Comparison of ENCODE assay signal across 9 mouse cellular contexts in genomic region chr11:90167771-90168170, GRCm38 (mm10). TPM values are rescaled to one million over a fixed set of nuclear protein-coding genes. Genes with fewer than 3 reads are reported as not detected.
DNase-seq lines count a peak whose midpoint lies in the region; ATAC-seq and TF ChIP-seq lines count a peak whose summit lies in the region.
"Had no signal": no experiment of that assay in that cellular context is flagged by ENCODE, and none has a peak within 500 bp of the region (broad histone marks: within the 10 kb centered on the region; RNA-seq: fewer than 3 reads in every experiment).

No protein-coding gene starts in this region.

- H3K27me3 ChIP-seq in kidney, postnatal 0 days (ENCODE audit: insufficient read depth, low read length), result no peaks in the 10 kb centered on the region
- peaks cover 5% of the 10 kb centered on the region; the same call in 1 of the 2 replicates for H3K27me3 ChIP-seq in kidney, embryonic 15.5 days
- peaks cover 15% of the 10 kb centered on the region for H3K27me3 ChIP-seq in C2C12 (ENCODE audit: control insufficient read depth, insufficient read depth, insufficient read length)
- no peaks in the 10 kb centered on the region for H3K27me3 ChIP-seq in stomach, postnatal 0 days (ENCODE audit: control insufficient read depth, insufficient read depth, low read length)
- H3K27me3 ChIP-seq: embryonic facial prominence, embryonic 15.5 days had no signal

- no peak overlapping the region for H3K4me3 ChIP-seq in kidney, postnatal 0 days (replicated peaks; ENCODE audit: low read depth, low read length)
- no peak overlapping the region for H3K4me3 ChIP-seq in kidney, embryonic 15.5 days (replicated peaks)
- no peak overlapping the region for H3K4me3 ChIP-seq in C2C12 (ENCODE audit: insufficient read depth, poor library complexity, severe bottlenecking)
- H3K4me3 ChIP-seq in stomach, postnatal 0 days (ENCODE audit: low read depth, low read length), result no peak overlapping the region
- H3K4me3 ChIP-seq: embryonic facial prominence, embryonic 15.5 days had no signal

- peak; percentile 60 for DNase-seq in kidney, postnatal 0 days (ENCODE audit: low spot score)
- peak; percentile 53 for DNase-seq in MEL-GATA-1-ER (ENCODE audit: extremely low read depth, low read depth)
- DNase-seq in stomach, postnatal 0 days (ENCODE audit: low spot score), result peak; percentile 35
- no peak for DNase-seq in spleen, adult 12 weeks (ENCODE audit: low spot score)
- DNase-seq in frontal cortex, postnatal 14 days (ENCODE audit: low spot score in 2 of 2), result no peak

- no peak for ATAC-seq in kidney, postnatal 0 days (replicated peaks; ENCODE audit: low FRiP score, low read depth)
- ATAC-seq in kidney, embryonic 15.5 days (replicated peaks; ENCODE audit: low FRiP score), result no peak
- ATAC-seq in hematopoietic stem cell, adult 5-6 weeks (replicated peaks in 1 of 2; ENCODE audit: insufficient read depth in 1 of 2, low FRiP score in 2 of 2, low TSS enrichment in 1 of 2, low read depth in 1 of 2, poor library complexity in 2 of 2, severe bottlenecking in 2 of 2), result peak; percentile 46 to 74; a peak in 2 of 4 replicates
- no peak for ATAC-seq in stomach, postnatal 0 days (ENCODE audit: low FRiP score, low TSS enrichment)

- no peaks in the 10 kb centered on the region for H3K79me3 ChIP-seq in C2C12 (ENCODE audit: low read depth)

- H3K4me2 ChIP-seq in kidney, postnatal 0 days (ENCODE audit: low read length), result no peak overlapping the region
- no peak overlapping the region for H3K4me2 ChIP-seq in kidney, embryonic 15.5 days
- H3K4me2 ChIP-seq in stomach, postnatal 0 days (replicated peaks; ENCODE audit: low read depth), result no peak overlapping the region
- H3K4me2 ChIP-seq: embryonic facial prominence, embryonic 15.5 days had no signal

- TF ChIP-seq CTCF in kidney, postnatal 0 days (IDR thresholded peaks at IDR 0.05; ENCODE audit: low read depth), result peak; percentile 70
- peak; percentile 12 for TF ChIP-seq CTCF in C2C12 (IDR thresholded peaks at IDR 0.05; ENCODE audit: control insufficient read depth, insufficient read depth, insufficient read length)
- TF ChIP-seq CTCF in stomach, postnatal 0 days (IDR thresholded peaks at IDR 0.05; ENCODE audit: low read depth), result peak; percentile 71

- no peaks in the 10 kb centered on the region for H3K36me3 ChIP-seq in kidney, postnatal 0 days (ENCODE audit: insufficient read depth, low read length)
- no peaks in the 10 kb centered on the region for H3K36me3 ChIP-seq in kidney, embryonic 15.5 days
- H3K36me3 ChIP-seq in C2C12 (ENCODE audit: control insufficient read depth, insufficient read depth), result no peaks in the 10 kb centered on the region
- no peaks in the 10 kb centered on the region for H3K36me3 ChIP-seq in stomach, postnatal 0 days (ENCODE audit: control insufficient read depth, insufficient read depth, low read length)
- H3K36me3 ChIP-seq: embryonic facial prominence, embryonic 15.5 days had no signal

- no peak for TF ChIP-seq EP300 in stomach, postnatal 0 days (optimal IDR thresholded peaks at IDR 0.05)

- H3K4me1 ChIP-seq in kidney, postnatal 0 days (replicated peaks; ENCODE audit: insufficient read depth, low read length), result 0 out of 2 replicates have a peak, but pooled peaks cover 3% of the 10 kb centered on the region
- no peaks in the 10 kb centered on the region for H3K4me1 ChIP-seq in kidney, embryonic 15.5 days
- no peaks in the 10 kb centered on the region for H3K4me1 ChIP-seq in stomach, postnatal 0 days (replicated peaks; ENCODE audit: control insufficient read depth, insufficient read depth)

- H3K9ac ChIP-seq in kidney, postnatal 0 days (ENCODE audit: low read depth, low read length), result no peak overlapping the region
- H3K9ac ChIP-seq in kidney, embryonic 15.5 days, result no peak overlapping the region
- no peak overlapping the region for H3K9ac ChIP-seq in stomach, postnatal 0 days (ENCODE audit: low read length)
- H3K9ac ChIP-seq: embryonic facial prominence, embryonic 15.5 days had no signal

- WGBS in kidney, postnatal 0 days, result 34% methylated on average over 6 of the region's 6 CpGs
- 34% methylated on average over 6 of the region's 6 CpGs for WGBS in kidney, embryonic 15.5 days
- WGBS in stomach, postnatal 0 days, result 31% methylated on average over 6 of the region's 6 CpGs

- no peak overlapping the region for H3ac ChIP-seq in C2C12 (ENCODE audit: control insufficient read depth, insufficient read length, low read depth)

- no peaks in the 10 kb centered on the region for H3K79me2 ChIP-seq in C2C12 (ENCODE audit: control insufficient read depth, insufficient read depth)

- no peaks in the 10 kb centered on the region for H3K9me3 ChIP-seq in kidney, postnatal 0 days (replicated peaks; ENCODE audit: low read length)
- H3K9me3 ChIP-seq in kidney, embryonic 15.5 days (replicated peaks), result no peaks in the 10 kb centered on the region
- H3K9me3 ChIP-seq in stomach, postnatal 0 days (ENCODE audit: control insufficient read depth, low read length), result no peaks in the 10 kb centered on the region
- H3K9me3 ChIP-seq: embryonic facial prominence, embryonic 15.5 days had no signal

- no peak overlapping the region for H3K27ac ChIP-seq in kidney, postnatal 0 days
- H3K27ac ChIP-seq in kidney, embryonic 15.5 days, result no peak overlapping the region
- no peak overlapping the region for H3K27ac ChIP-seq in stomach, postnatal 0 days (replicated peaks)
- H3K27ac ChIP-seq: embryonic facial prominence, embryonic 15.5 days had no signal

TF ChIP-seq in C2C12, 6 proteins besides CTCF, POLR2A, EP300 and RAD21:
- TF ChIP-seq FOSL1 (IDR thresholded peaks at IDR 0.05; ENCODE audit: insufficient read depth, low read length, poor library complexity, severe bottlenecking), result no peak
- TF ChIP-seq MYOD1 (IDR thresholded peaks at IDR 0.05; ENCODE audit: control insufficient read depth, insufficient read length, low read depth), result no peak
- TF ChIP-seq USF1 (IDR thresholded peaks at IDR 0.05; ENCODE audit: low read depth), result no peak
- TF ChIP-seq MAX (IDR thresholded peaks at IDR 0.05), result no peak
- no peak for TF ChIP-seq MYOG (IDR thresholded peaks at IDR 0.05; ENCODE audit: control insufficient read depth, extremely low read depth, insufficient read length)
- no peak for TF ChIP-seq CEBPB (IDR thresholded peaks at IDR 0.05; ENCODE audit: low read depth)

RNA-seq across cellular contexts. Expression of gene Gm45716, which starts 19.7 kb away (rescaled TPM):
- polyA plus RNA-seq in kidney, postnatal 0 days (2015; fragmentation: Nextera tagmentation; extraction: Ambion mirVana), result 13.9 and 14.3 TPM in 2 replicates
- 8.1 and 9.8 TPM in 2 replicates for polyA plus RNA-seq in kidney, embryonic 15.5 days (2015; fragmentation: Nextera tagmentation; extraction: Ambion mirVana)
- 22.9 TPM for polyA plus RNA-seq in C2C12 (2012; fragmentation: generic; extraction: Trizol)
- 3.8 and 11.2 TPM in 2 replicates for total RNA-seq in hematopoietic stem cell, adult 5-6 weeks (2017)
- polyA plus RNA-seq in stomach, postnatal 0 days (2015; fragmentation: Nextera tagmentation; extraction: Ambion mirVana), result 7.0 and 7.4 TPM in 2 replicates

Comparison
In these comparisons a context has a peak if more than half of its experiments do, and no peak if none do; other contexts are left out.
1. ATAC-seq: peak in hematopoietic stem cell, adult 5-6 weeks (2 of 2); none in kidney, postnatal 0 days (single experiment), kidney, embryonic 15.5 days (single experiment) and stomach, postnatal 0 days (single experiment).
2. DNase-seq: peak in kidney, postnatal 0 days (single experiment), MEL-GATA-1-ER (single experiment) and stomach, postnatal 0 days (single experiment); none in spleen, adult 12 weeks (single experiment) and frontal cortex, postnatal 14 days (0 of 2).
3. CTCF ChIP-seq: peak in every context shown above with its lines; median percentile 71 in stomach, postnatal 0 days; 70 in kidney, postnatal 0 days; 12 in C2C12.